Mouse (Mus musculus): ENCODE results near the gene Minpp1.

GRCm38 (mm10) chr19:32550446-32550845, 64.9 kb downstream of the Minpp1 start:
- TF ChIP-seq CTCF (conservative IDR thresholded peaks at IDR 0.05; ENCODE audit: insufficient read depth, insufficient read length, low read depth, low read length) (no peak), POLR2A (IDR thresholded peaks at IDR 0.05; ENCODE audit: low read depth, low read length) (no peak)
